Mouse (Mus musculus): Measurements from ENCODE around the gene Olfr594. TPM values are rescaled to one million over a fixed set of nuclear protein-coding genes. Genes with fewer than 3 reads are reported as not detected.
"Not testable (repeated sequence)": the region's sequence is repeated elsewhere in the genome, so short reads cannot be mapped to it uniquely, and the experiment has no call there.

The Olfr594 gene
- polyA plus RNA-seq (2015; fragmentation: Nextera tagmentation; extraction: Ambion mirVana): not detected in 2 replicates

- no peaks in the 10 kb centered on the region for H3K9me3 ChIP-seq (ENCODE audit: control insufficient read depth, low read length)
- no peak within 1 kb of the TSS for H3K27ac ChIP-seq (ENCODE audit: low read length)
- no peaks in the 10 kb centered on the region for H3K36me3 ChIP-seq (ENCODE audit: control insufficient read depth, insufficient read depth)
- H3K27me3 ChIP-seq (replicated peaks; ENCODE audit: control insufficient read depth, insufficient read depth, low read length): no peaks in the 10 kb centered on the region
- H3K9ac ChIP-seq (replicated peaks; ENCODE audit: low read depth, low read length): no peak within 1 kb of the TSS
- H3K4me3 ChIP-seq (replicated peaks; ENCODE audit: low read length): no peak within 1 kb of the TSS
- no peak for ATAC-seq
- no peak within 1 kb of the TSS for H3K4me2 ChIP-seq (ENCODE audit: low read length)
- no peaks in the 10 kb centered on the region for H3K4me1 ChIP-seq (replicated peaks; ENCODE audit: control insufficient read depth, insufficient read depth, low read length)
These were observed at the start of gene Olfr594 for GRCm38 (mm10) chr7:103216696-103217095. Gene Olfr594, plus strand, starts transcription at chr7:103216996.

- Histone ChIP-seq H3K36me3 (ENCODE audit: control insufficient read depth, insufficient read depth) (no peaks in the 10 kb centered on the region), H3K4me2 (ENCODE audit: low read length) (no peak overlapping the region), H3K27ac (ENCODE audit: low read length) (no peak overlapping the region), H3K4me3 (replicated peaks; ENCODE audit: low read length) (no peak overlapping the region), H3K9ac (replicated peaks; ENCODE audit: low read depth, low read length) (no peak overlapping the region), H3K9me3 (ENCODE audit: control insufficient read depth, low read length) (no peaks in the 10 kb centered on the region), H3K27me3 (replicated peaks; ENCODE audit: control insufficient read depth, insufficient read depth, low read length) (no peaks in the 10 kb centered on the region), H3K4me1 (replicated peaks; ENCODE audit: control insufficient read depth, insufficient read depth, low read length) (no peaks in the 10 kb centered on the region)
- ATAC-seq: no peak
- 78% methylated on average over 5 of the region's 5 CpGs for WGBS
These were observed 47.1 kb upstream of the Olfr594 start for GRCm38 (mm10) chr7:103169697-103170096.

GRCm38 (mm10) chr7:103178240-103178639, 38.6 kb upstream of the Olfr594 start, which contains the start of gene Olfr591:
Gene Olfr591, minus strand, starts transcription at chr7:103178340.
- no peak within 1 kb of the TSS for H3K27ac ChIP-seq (ENCODE audit: low read length)
- H3K9me3 ChIP-seq (ENCODE audit: control insufficient read depth, low read length): peaks cover 7% of the 10 kb centered on the region
- no peak within 1 kb of the TSS for H3K9ac ChIP-seq (replicated peaks; ENCODE audit: low read depth, low read length)
- H3K4me2 ChIP-seq (ENCODE audit: low read length): no peak within 1 kb of the TSS
- H3K27me3 ChIP-seq (replicated peaks; ENCODE audit: control insufficient read depth, insufficient read depth, low read length): no peaks in the 10 kb centered on the region
- no peaks in the 10 kb centered on the region for H3K36me3 ChIP-seq (ENCODE audit: control insufficient read depth, insufficient read depth)
- no peaks in the 10 kb centered on the region for H3K4me1 ChIP-seq (replicated peaks; ENCODE audit: control insufficient read depth, insufficient read depth, low read length)
- no peak for ATAC-seq
- WGBS: 79% methylated on average over 1 of the region's 1 CpGs
- H3K4me3 ChIP-seq (replicated peaks; ENCODE audit: low read length): no peak within 1 kb of the TSS

GRCm38 (mm10) chr7:103184503-103184902, 32.3 kb upstream of the Olfr594 start, which contains the start of gene Olfr592:
Gene Olfr592, plus strand, starts transcription at chr7:103184803.
- not testable (repeated sequence) for H3K4me2 ChIP-seq (ENCODE audit: low read length); H3K27me3 ChIP-seq (replicated peaks; ENCODE audit: control insufficient read depth, insufficient read depth, low read length); H3K9ac ChIP-seq (replicated peaks; ENCODE audit: low read depth, low read length); H3K36me3 ChIP-seq (ENCODE audit: control insufficient read depth, insufficient read depth); ATAC-seq; H3K27ac ChIP-seq (ENCODE audit: low read length); H3K4me3 ChIP-seq (replicated peaks; ENCODE audit: low read length); H3K4me1 ChIP-seq (replicated peaks; ENCODE audit: control insufficient read depth, insufficient read depth, low read length); H3K9me3 ChIP-seq (ENCODE audit: control insufficient read depth, low read length)
- 63% methylated on average over 1 of the region's 1 CpGs for whole genome bisulfite sequencing

GRCm38 (mm10) chr7:103211562-103211961, 5.2 kb upstream of the Olfr594 start, which contains the start of gene Olfr593:
Gene Olfr593, plus strand, starts transcription at chr7:103211862.
- no peaks in the 10 kb centered on the region for H3K4me1 ChIP-seq (replicated peaks; ENCODE audit: control insufficient read depth, insufficient read depth, low read length)
- no peaks in the 10 kb centered on the region for H3K36me3 ChIP-seq (ENCODE audit: control insufficient read depth, insufficient read depth)
- no peak within 1 kb of the TSS for H3K9ac ChIP-seq (replicated peaks; ENCODE audit: low read depth, low read length)
- H3K4me2 ChIP-seq (ENCODE audit: low read length): no peak within 1 kb of the TSS
- no peak within 1 kb of the TSS for H3K27ac ChIP-seq (ENCODE audit: low read length)
- H3K4me3 ChIP-seq (replicated peaks; ENCODE audit: low read length): no peak within 1 kb of the TSS
- ATAC-seq: no peak
- 68% methylated on average over 1 of the region's 1 CpGs for WGBS
- no peaks in the 10 kb centered on the region for H3K27me3 ChIP-seq (replicated peaks; ENCODE audit: control insufficient read depth, insufficient read depth, low read length)
- no peaks in the 10 kb centered on the region for H3K9me3 ChIP-seq (ENCODE audit: control insufficient read depth, low read length)

- WGBS: 91% methylated on average over 5 of the region's 5 CpGs
- not testable (repeated sequence) for H3K9ac ChIP-seq (replicated peaks; ENCODE audit: low read depth, low read length); H3K4me1 ChIP-seq (replicated peaks; ENCODE audit: control insufficient read depth, insufficient read depth, low read length); H3K4me3 ChIP-seq (replicated peaks; ENCODE audit: low read length); H3K4me2 ChIP-seq (ENCODE audit: low read length); H3K27ac ChIP-seq (ENCODE audit: low read length); H3K36me3 ChIP-seq (ENCODE audit: control insufficient read depth, insufficient read depth); H3K9me3 ChIP-seq (ENCODE audit: control insufficient read depth, low read length); H3K27me3 ChIP-seq (replicated peaks; ENCODE audit: control insufficient read depth, insufficient read depth, low read length); ATAC-seq
These were observed 4.7 kb upstream of the Olfr594 start for GRCm38 (mm10) chr7:103212050-103212449.

- not testable (repeated sequence) for H3K4me2 ChIP-seq (ENCODE audit: low read length); H3K27ac ChIP-seq (ENCODE audit: low read length); H3K4me3 ChIP-seq (replicated peaks; ENCODE audit: low read length); H3K36me3 ChIP-seq (ENCODE audit: control insufficient read depth, insufficient read depth); H3K4me1 ChIP-seq (replicated peaks; ENCODE audit: control insufficient read depth, insufficient read depth, low read length); H3K27me3 ChIP-seq (replicated peaks; ENCODE audit: control insufficient read depth, insufficient read depth, low read length); H3K9me3 ChIP-seq (ENCODE audit: control insufficient read depth, low read length); H3K9ac ChIP-seq (replicated peaks; ENCODE audit: low read depth, low read length); ATAC-seq
These were observed 35.6 kb downstream of the Olfr594 start, which contains the start of gene Usp17ld for GRCm38 (mm10) chr7:103252405-103252804. Gene Usp17ld, minus strand, starts transcription at chr7:103252505.

Small RNAs within 50 kb of the gene (microRNA-seq; reads per million reads assigned to microRNA genes)
- gene Gm23550: not detected
- not detected for gene Gm25171

Other genes with a start within 250 kb of the Olfr594 start
- gene Olfr577, start 241.1 kb upstream of the Olfr594 start, polyA plus RNA-seq (2015; fragmentation: Nextera tagmentation; extraction: Ambion mirVana): not detected in 2 replicates
- gene Olfr578, start 227.7 kb upstream of the Olfr594 start, polyA plus RNA-seq (2015; fragmentation: Nextera tagmentation; extraction: Ambion mirVana): not detected in 2 replicates
- gene Olfr582, start 179.0 kb upstream of the Olfr594 start, polyA plus RNA-seq (2015; fragmentation: Nextera tagmentation; extraction: Ambion mirVana): not detected in 2 replicates
- not detected in 2 replicates for gene Olfr583, start 165.7 kb upstream of the Olfr594 start, polyA plus RNA-seq (2015; fragmentation: Nextera tagmentation; extraction: Ambion mirVana)
- not detected in 2 replicates for gene Olfr584, start 135.1 kb upstream of the Olfr594 start, polyA plus RNA-seq (2015; fragmentation: Nextera tagmentation; extraction: Ambion mirVana)
- not detected in 2 replicates for gene Olfr585, start 119.3 kb upstream of the Olfr594 start, polyA plus RNA-seq (2015; fragmentation: Nextera tagmentation; extraction: Ambion mirVana)
- not detected in 2 replicates for gene Olfr586, start 91.4 kb upstream of the Olfr594 start, polyA plus RNA-seq (2015; fragmentation: Nextera tagmentation; extraction: Ambion mirVana)
- gene Olfr588-ps1, start 76.1 kb upstream of the Olfr594 start, polyA plus RNA-seq (2015; fragmentation: Nextera tagmentation; extraction: Ambion mirVana): not detected in 2 replicates
- not detected in 2 replicates for gene Olfr589, start 60.6 kb upstream of the Olfr594 start, polyA plus RNA-seq (2015; fragmentation: Nextera tagmentation; extraction: Ambion mirVana)
- not detected in 2 replicates for gene Olfr591, start 38.7 kb upstream of the Olfr594 start, polyA plus RNA-seq (2015; fragmentation: Nextera tagmentation; extraction: Ambion mirVana)
- gene Olfr592, start 32.2 kb upstream of the Olfr594 start, polyA plus RNA-seq (2015; fragmentation: Nextera tagmentation; extraction: Ambion mirVana): not detected in 2 replicates
- not detected in 2 replicates for gene Olfr593, start 5.1 kb upstream of the Olfr594 start, polyA plus RNA-seq (2015; fragmentation: Nextera tagmentation; extraction: Ambion mirVana)
- not detected in 2 replicates for gene Usp17ld, start 35.5 kb downstream of the Olfr594 start, polyA plus RNA-seq (2015; fragmentation: Nextera tagmentation; extraction: Ambion mirVana)
- not detected in 2 replicates for gene Olfr596, start 88.7 kb downstream of the Olfr594 start, polyA plus RNA-seq (2015; fragmentation: Nextera tagmentation; extraction: Ambion mirVana)
- gene Olfr597, start 99.3 kb downstream of the Olfr594 start, polyA plus RNA-seq (2015; fragmentation: Nextera tagmentation; extraction: Ambion mirVana): not detected in 2 replicates
- gene Olfr598, start 106.6 kb downstream of the Olfr594 start, polyA plus RNA-seq (2015; fragmentation: Nextera tagmentation; extraction: Ambion mirVana): not detected in 2 replicates
- gene Olfr599, start 118.9 kb downstream of the Olfr594 start, polyA plus RNA-seq (2015; fragmentation: Nextera tagmentation; extraction: Ambion mirVana): not detected in 2 replicates
- gene Olfr600, start 132.7 kb downstream of the Olfr594 start, polyA plus RNA-seq (2015; fragmentation: Nextera tagmentation; extraction: Ambion mirVana): not detected in 2 replicates
- not detected in 2 replicates for gene Olfr601, start 145.7 kb downstream of the Olfr594 start, polyA plus RNA-seq (2015; fragmentation: Nextera tagmentation; extraction: Ambion mirVana)
- not detected in 2 replicates for gene Olfr603, start 169.2 kb downstream of the Olfr594 start, polyA plus RNA-seq (2015; fragmentation: Nextera tagmentation; extraction: Ambion mirVana)
- not detected in 2 replicates for gene Usp17lc, start 198.1 kb downstream of the Olfr594 start, polyA plus RNA-seq (2015; fragmentation: Nextera tagmentation; extraction: Ambion mirVana)
- not detected in 2 replicates for gene Olfr605, start 228.4 kb downstream of the Olfr594 start, polyA plus RNA-seq (2015; fragmentation: Nextera tagmentation; extraction: Ambion mirVana)
- not detected in 2 replicates for gene Olfr606, start 232.1 kb downstream of the Olfr594 start, polyA plus RNA-seq (2015; fragmentation: Nextera tagmentation; extraction: Ambion mirVana)
- gene Olfr607, start 247.2 kb downstream of the Olfr594 start, polyA plus RNA-seq (2015; fragmentation: Nextera tagmentation; extraction: Ambion mirVana): not detected in 2 replicates